Mouse (Mus musculus) liver, adult 2 months (tissue): ENCODE results near the gene Ptprm.

Experiments used
- CTCF ChIP-seq: fragments of 200-500 bp; IDR thresholded peaks from 2 replicates; pipeline ENCODE4 v1.5.1; 2011; ENCODE audit warnings: low read depth, low read length, control low read depth
- POLR2A ChIP-seq: fragments of 200-500 bp; IDR thresholded peaks from 2 replicates; pipeline ENCODE4 v1.6.1; 2011; ENCODE audit warnings: low read length, control low read depth; ENCODE audit not compliant: insufficient read depth; ENCODE audit errors: extremely low read depth

DNA sequence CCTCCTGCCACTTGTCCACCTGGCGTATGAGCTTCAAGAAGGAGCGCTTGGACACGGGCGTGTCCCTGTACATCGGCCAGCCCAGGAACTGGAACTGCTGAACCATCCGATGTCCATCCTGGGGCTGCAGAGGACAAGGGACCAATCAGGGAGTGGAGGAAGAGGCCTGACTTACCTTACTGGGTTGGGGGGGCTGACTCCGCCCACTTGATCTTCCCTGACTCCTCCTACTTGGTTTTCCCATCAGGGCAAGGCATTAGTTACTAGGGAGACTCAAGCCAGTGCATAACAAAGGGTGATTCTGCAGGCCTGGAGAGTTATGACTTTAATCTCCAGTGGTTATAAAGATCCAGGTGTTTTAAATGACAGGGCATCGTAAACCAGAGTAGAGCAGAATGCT is 670.8 kb downstream of the Ptprm start:
- TF ChIP-seq CTCF (no peak), POLR2A (no peak)
